Comparison of ENCODE assay signal across 24 mouse cellular contexts in genomic region chr2:24752599-24752998, GRCm38 (mm10).
"Had no signal": no experiment of that assay in that cellular context is flagged by ENCODE, and none has a peak within 500 bp of the region (broad histone marks: within the 10 kb centered on the region; RNA-seq: fewer than 3 reads in every experiment).

No protein-coding gene starts in this region.

- H3K9ac ChIP-seq: liver, embryonic 15.5 days; liver, postnatal 0 days; lung, embryonic 15.5 days; midbrain, embryonic 12.5 days; neural tube, embryonic 13.5 days; neural tube, embryonic 15.5 days had no signal

- DNase-seq: liver, postnatal 0 days; lung, adult 2 months; lung, postnatal 14 days; lung, postnatal 36 days; midbrain, embryonic 14.5 days; retina, postnatal 1 day; right cerebral cortex, adult 18-20 months; right cerebral cortex, postnatal 25 days; right cerebral cortex, postnatal 4 days; spleen, adult 18-20 months; thymus, adult 18-20 months; thymus, postnatal 14 days; thymus, postnatal 36 days had no signal

- ATAC-seq: liver, postnatal 0 days; lung, postnatal 0 days; midbrain, embryonic 16.5 days had no signal

- H3K27ac ChIP-seq: liver, embryonic 15.5 days; lung, embryonic 15.5 days; macrophage; midbrain, embryonic 10.5 days; midbrain, embryonic 12.5 days; neural tube, embryonic 13.5 days; neural tube, embryonic 15.5 days had no signal

- H3K4me1 ChIP-seq: liver, embryonic 15.5 days; lung, embryonic 15.5 days; midbrain, embryonic 10.5 days; midbrain, embryonic 12.5 days had no signal

- H3K36me3 ChIP-seq: liver, embryonic 15.5 days; lung, embryonic 15.5 days; midbrain, embryonic 10.5 days; midbrain, embryonic 12.5 days had no signal

- H3K27me3 ChIP-seq: liver, embryonic 15.5 days; lung, embryonic 15.5 days; midbrain, embryonic 12.5 days; neural tube, embryonic 13.5 days; neural tube, embryonic 15.5 days had no signal

- H3K4me2 ChIP-seq: liver, embryonic 15.5 days; lung, embryonic 15.5 days; midbrain, embryonic 12.5 days; neural tube, embryonic 13.5 days; neural tube, embryonic 15.5 days had no signal

- H3K9me3 ChIP-seq: liver, embryonic 15.5 days; lung, embryonic 15.5 days; megakaryocyte, embryonic 14.5 days; midbrain, embryonic 10.5 days; midbrain, embryonic 12.5 days; neural tube, embryonic 13.5 days; neural tube, embryonic 15.5 days had no signal

- H3K4me3 ChIP-seq: liver, embryonic 15.5 days; lung, embryonic 15.5 days; megakaryocyte, embryonic 14.5 days; midbrain, embryonic 10.5 days; midbrain, embryonic 12.5 days; myocyte; neural tube, embryonic 13.5 days; neural tube, embryonic 15.5 days had no signal
